8 mouse cellular contexts compared by ENCODE assay signal in the genomic region with DNA sequence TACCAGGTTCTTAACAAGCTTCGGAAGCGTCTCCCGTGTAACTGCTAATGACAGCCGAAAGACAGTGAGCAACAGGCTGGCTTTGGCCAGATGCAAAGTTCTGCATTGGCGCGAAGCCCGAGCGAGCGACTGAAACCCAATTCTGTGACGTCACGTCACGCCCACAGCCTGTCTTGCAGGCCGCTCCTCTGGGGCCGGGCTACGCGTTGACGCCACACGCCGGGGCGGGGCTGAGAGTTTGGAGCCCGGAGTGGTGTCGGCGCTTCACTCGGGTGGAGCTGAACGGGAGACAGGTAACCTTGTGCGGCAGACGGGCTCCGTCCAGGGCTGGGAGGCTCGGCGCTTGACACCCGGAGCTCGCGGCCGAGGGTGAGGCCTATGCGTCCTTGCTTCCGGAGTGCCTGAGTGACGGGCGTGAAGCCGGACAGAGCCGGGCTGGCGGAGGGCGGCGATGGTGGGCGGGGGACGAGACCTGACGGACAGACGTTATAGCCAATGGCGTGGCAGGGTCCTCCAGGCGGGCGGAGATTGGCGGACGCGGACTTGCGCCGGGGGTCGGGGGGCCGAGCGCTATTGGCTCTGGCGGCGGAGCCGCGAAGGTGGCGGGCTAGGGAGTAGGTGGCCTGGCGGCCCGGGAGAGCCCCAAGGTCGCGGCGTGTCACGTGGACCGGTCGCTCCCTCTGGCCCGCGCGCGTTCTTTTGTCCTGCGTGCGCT. TPM values are rescaled to one million over a fixed set of nuclear protein-coding genes. Genes with fewer than 3 reads are reported as not detected.
A peak's percentile ranks its signal among the peaks of the same experiment; 100 is the strongest.
DNase-seq lines count a peak whose midpoint lies in the region; ATAC-seq and TF ChIP-seq lines count a peak whose summit lies in the region.

A gene (plus strand): TSS at position 233 of the 715 bp plus-strand sequence.

- H3K9me3 ChIP-seq in hindbrain, embryonic 13.5 days = no peaks in the 10 kb centered on the region

- H3K27ac ChIP-seq in hindbrain, embryonic 13.5 days = peak within 1 kb of the TSS; percentile 93

- in situ Hi-C loops in Patski (cut with MboI; ENCODE audit: low pct_unique_long_range_greater_than_20kb) = no loop called here

- peak within 1 kb of the TSS; percentile 70 for H3K4me2 ChIP-seq in hindbrain, embryonic 13.5 days

- peak within 1 kb of the TSS; percentile 86 for H3K9ac ChIP-seq in hindbrain, embryonic 13.5 days

- peak within 1 kb of the TSS; percentile 74 for H3K4me3 ChIP-seq in hindbrain, embryonic 13.5 days

- peaks cover 13% of the 10 kb centered on the region for H3K4me1 ChIP-seq in hindbrain, embryonic 13.5 days (replicated peaks)

- under 1% methylated on average over 72 of the region's 77 CpGs for WGBS in hindbrain, embryonic 13.5 days

- POLR2A ChIA-PET in Patski (lab: Charles Lee) = no interaction called here

- TF ChIP-seq CTCF in Patski (IDR thresholded peaks at IDR 0.05) = no peak

- peak; percentile 79 for DNase-seq in Patski (ENCODE audit: low read depth, low spot score)
- peak; percentile 99 for DNase-seq in cerebellum, postnatal 14 days
- DNase-seq in frontal cortex, postnatal 14 days (ENCODE audit: low spot score in 2 of 2) = peak; percentile 97 to 98
- DNase-seq in layer of hippocampus, postnatal 25 days (ENCODE audit: extremely low spot score in 1 of 2, low spot score in 1 of 2) = peak; percentile 98 to 100
- peak; percentile 99 for DNase-seq in lung, postnatal 25 days (ENCODE audit: low spot score)
- DNase-seq in retina, embryonic 14.5 days (ENCODE audit: low spot score) = peak; percentile 99
- DNase-seq in thymus, postnatal 4 days = peak; percentile 100

- H3K36me3 ChIP-seq in hindbrain, embryonic 13.5 days = no peaks in the 10 kb centered on the region

- CTCF ChIA-PET in Patski (lab: Charles Lee) = interaction anchor here (2.0 kb wide), 1 partner anchor 17 kb away, joined by 15 read pairs; a partner anchor contains a TSS

- ATAC-seq in Patski = peak; percentile 89
- peak; percentile 99 for ATAC-seq in hindbrain, embryonic 13.5 days (ENCODE audit: low FRiP score)

- H3K27me3 ChIP-seq in Patski = no peaks in the 10 kb centered on the region
- H3K27me3 ChIP-seq in hindbrain, embryonic 13.5 days = no peaks in the 10 kb centered on the region

RNA-seq across cellular contexts. Expression of the gene that starts here (rescaled TPM):
- 190 TPM for polyA plus RNA-seq in Patski (2021)
- 97.9 and 105 TPM in 2 replicates for polyA plus RNA-seq in hindbrain, embryonic 13.5 days (2015; fragmentation: Nextera tagmentation; extraction: Ambion mirVana)
- 100 to 1,000 TPM; 229 to 239 TPM for total RNA-seq in layer of hippocampus, postnatal 25 days (2021)

Comparison
In these comparisons a context has a peak if more than half of its experiments do, and no peak if none do; other contexts are left out.
1. Peak in every context shown above with its lines: DNase-seq, ATAC-seq, H3K4me3 ChIP-seq and H3K27ac ChIP-seq.